Mouse (Mus musculus) heart, embryonic 16.5 days (tissue): ENCODE results near the gene Cwc15. TPM values are rescaled to one million over a fixed set of nuclear protein-coding genes. Genes with fewer than 3 reads are reported as not detected.
A peak's percentile ranks its signal among the peaks of the same experiment; 100 is the strongest.

Source experiments
- ATAC-seq: fragments of 200-750 bp; cut with Nextera tagmentation; replicated peaks from 2 replicates; pipeline ENCODE4 v1.8.0; 2017; ENCODE audit warnings: moderate number of reproducible peaks; ENCODE audit not compliant: insufficient read depth, low FRiP score; ENCODE audit errors: extremely low read depth
- H3K27ac ChIP-seq: fragments of 300-500 bp; sonication (generic); 2 replicates; pipeline ENCODE4 v1.5.1; 2014; ENCODE audit warnings: mild to moderate bottlenecking, low read length, control low read depth, moderate library complexity
- H3K27me3 ChIP-seq: fragments of 300-500 bp; sonication (generic); 2 replicates; pipeline ENCODE4 v1.6.1; 2014; ENCODE audit warnings: low read length, mixed read lengths; ENCODE audit not compliant: control insufficient read depth, insufficient read depth
- H3K36me3 ChIP-seq: fragments of 300-500 bp; sonication (generic); 2 replicates; pipeline ENCODE4 v1.6.1; 2014; ENCODE audit not compliant: control insufficient read depth, insufficient read depth
- H3K4me1 ChIP-seq: fragments of 300-500 bp; sonication (generic); 2 replicates; pipeline ENCODE4 v1.6.1; 2014; ENCODE audit warnings: low read length, mixed read lengths; ENCODE audit not compliant: control insufficient read depth, insufficient read depth
- H3K4me2 ChIP-seq: fragments of 300-500 bp; sonication (generic); 2 replicates; pipeline ENCODE4 v1.6.1; 2014; ENCODE audit warnings: low read depth, mild to moderate bottlenecking, control low read depth, low read length
- H3K4me3 ChIP-seq: fragments of 300-500 bp; sonication (generic); 2 replicates; pipeline ENCODE4 v1.5.1; 2014; ENCODE audit warnings: mild to moderate bottlenecking, control low read depth, low read length
- H3K9ac ChIP-seq: fragments of 300-500 bp; sonication (generic); 2 replicates; pipeline ENCODE4 v1.6.1; 2014; ENCODE audit warnings: low read length, control low read depth
- H3K9me3 ChIP-seq: fragments of 300-500 bp; sonication (generic); replicated peaks from 2 replicates; pipeline ENCODE4 v1.6.1; 2016; ENCODE audit warnings: low read length; ENCODE audit not compliant: control insufficient read depth
- WGBS: fragments of 180-500 bp; shearing (Covaris S2); extraction: QIAGEN DNeasy Blood & Tissue Kit; methylation state at CpG from one replicate; pipeline ENCODE4 v1.1.7; 2014; 5-methylcytosine and 5-hydroxymethylcytosine counted together
- polyA plus RNA-seq: library from polyadenylated mRNA; unstranded; fragments of >200 nt; fragmentation: Nextera tagmentation; extraction: Ambion mirVana; gene quantifications from 2 replicates; pipeline ENCODE4 v1.2.1, GENCODE M21; 2015

Cwc15 gene
- polyA plus RNA-seq, 1 experiment from 2014 or later = 116 TPM

- no peak overlapping the region for H3K9ac ChIP-seq
- H3K9me3 ChIP-seq = no peaks in the 10 kb centered on the region
- H3K4me1 ChIP-seq = peaks cover 5% of the 10 kb centered on the region; the same call in 1 of the 2 replicates
- peaks cover 30% of the 10 kb centered on the region for H3K36me3 ChIP-seq
- no peak overlapping the region for H3K4me3 ChIP-seq
- no peaks in the 10 kb centered on the region for H3K27me3 ChIP-seq
- H3K27ac ChIP-seq = peak overlapping the region; percentile 34
- WGBS = 28% methylated on average over 9 of the region's 9 CpGs
- no peak overlapping the region for H3K4me2 ChIP-seq
- peak; percentile 38 for ATAC-seq
Observed at GRCm38 (mm10) chr9:14544034-14544757, 43.8 kb downstream of the Cwc15 start.

- WGBS = 55% methylated on average over 12 of the region's 12 CpGs
- Histone ChIP-seq H3K27me3 (no peaks in the 10 kb centered on the region), H3K9me3 (no peaks in the 10 kb centered on the region), H3K4me3 (no peak overlapping the region), H3K4me1 (peaks cover 5% of the 10 kb centered on the region; the same call in 1 of the 2 replicates), H3K4me2 (no peak overlapping the region), H3K9ac (no peak overlapping the region), H3K27ac (peak overlapping the region; percentile 15; the same call in 1 of the 2 replicates), H3K36me3 (peaks cover 39% of the 10 kb centered on the region)
- no peak; the same call in 1 of the 2 replicates for ATAC-seq
Observed at GRCm38 (mm10) chr9:14547584-14548365, 47.4 kb downstream of the Cwc15 start.

DNA sequence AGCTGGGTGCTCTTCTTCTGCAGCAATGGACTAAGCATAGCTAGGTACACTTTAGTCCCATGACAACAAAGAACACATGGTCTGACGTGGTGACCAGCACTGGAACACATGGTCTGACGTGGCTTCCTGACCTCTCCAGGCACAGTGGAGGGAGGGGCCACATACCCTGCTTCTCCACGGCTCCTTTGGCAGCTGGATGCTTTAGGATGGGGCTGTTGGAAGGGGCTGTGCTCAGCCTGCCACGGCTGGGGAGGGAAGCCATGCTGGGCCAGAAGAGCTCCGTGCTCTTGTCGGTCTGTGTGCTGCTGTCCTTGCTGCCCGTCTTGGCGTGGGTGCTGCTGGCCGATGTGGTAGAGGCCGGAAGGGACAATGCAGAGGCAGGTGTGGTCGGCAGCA lies 47.9 kb downstream of the Cwc15 start:
- H3K27ac ChIP-seq = no peak overlapping the region; the same call in 1 of the 2 replicates
- 74% methylated on average over 11 of the region's 11 CpGs for whole genome bisulfite sequencing
- no peak overlapping the region for H3K4me2 ChIP-seq
- no peak overlapping the region for H3K9ac ChIP-seq
- peaks cover 5% of the 10 kb centered on the region; the same call in 1 of the 2 replicates for H3K4me1 ChIP-seq
- H3K9me3 ChIP-seq = no peaks in the 10 kb centered on the region
- no peaks in the 10 kb centered on the region for H3K27me3 ChIP-seq
- no peak overlapping the region for H3K4me3 ChIP-seq
- H3K36me3 ChIP-seq = peaks cover 39% of the 10 kb centered on the region
- no peak for ATAC-seq

DNA sequence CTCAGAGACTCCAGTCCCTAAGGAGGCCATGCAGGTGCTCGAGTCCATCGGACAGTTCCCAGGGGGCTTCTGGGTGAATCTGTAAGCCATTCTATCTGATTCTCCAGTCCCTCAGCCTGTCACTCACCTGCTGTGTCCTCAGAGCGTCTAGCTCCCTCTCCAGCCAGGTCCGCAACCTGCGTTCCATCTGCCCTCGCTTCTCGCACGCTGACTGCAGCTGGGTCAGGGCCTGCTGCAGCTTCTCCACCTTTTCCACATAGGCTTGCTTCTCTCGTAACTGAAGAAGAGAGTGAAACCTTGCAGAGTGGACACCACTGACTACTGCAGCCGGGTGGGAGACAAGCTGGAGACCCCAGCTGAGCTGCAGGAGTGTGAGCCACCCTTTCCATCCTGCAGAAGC lies 57.9 kb downstream of the Cwc15 start:
- no peak for ATAC-seq
- Histone ChIP-seq H3K9ac (no peak overlapping the region), H3K27ac (no peak overlapping the region), H3K4me2 (no peak overlapping the region), H3K4me1 (no peaks in the 10 kb centered on the region), H3K4me3 (no peak overlapping the region), H3K27me3 (no peaks in the 10 kb centered on the region), H3K36me3 (peaks cover 68% of the 10 kb centered on the region), H3K9me3 (no peaks in the 10 kb centered on the region)
- 88% methylated on average over 10 of the region's 10 CpGs for whole genome bisulfite sequencing

GRCm38 (mm10) chr9:14559430-14559829 lies 59.0 kb downstream of the Cwc15 start:
- Histone ChIP-seq H3K4me1 (no peaks in the 10 kb centered on the region), H3K9me3 (no peaks in the 10 kb centered on the region), H3K9ac (no peak overlapping the region), H3K27ac (no peak overlapping the region), H3K27me3 (no peaks in the 10 kb centered on the region), H3K4me3 (no peak overlapping the region), H3K36me3 (peaks cover 63% of the 10 kb centered on the region), H3K4me2 (no peak overlapping the region)
- WGBS = 68% methylated on average over 10 of the region's 10 CpGs
- ATAC-seq = peak; percentile 55

GRCm38 (mm10) chr9:14559996-14560395 lies 59.6 kb downstream of the Cwc15 start:
- no peak for ATAC-seq
- H3K4me2 ChIP-seq = no peak overlapping the region
- H3K27me3 ChIP-seq = no peaks in the 10 kb centered on the region
- no peaks in the 10 kb centered on the region for H3K4me1 ChIP-seq
- WGBS = 83% methylated on average over 9 of the region's 9 CpGs
- no peak overlapping the region for H3K4me3 ChIP-seq
- peaks cover 61% of the 10 kb centered on the region for H3K36me3 ChIP-seq
- no peaks in the 10 kb centered on the region for H3K9me3 ChIP-seq
- no peak overlapping the region for H3K9ac ChIP-seq
- no peak overlapping the region; the same call in 1 of the 2 replicates for H3K27ac ChIP-seq

Other genes with a start within 250 kb of the Cwc15 start
- gene Sesn3, start 225.6 kb upstream of the Cwc15 start, polyA plus RNA-seq = 9.2 and 10.1 TPM in 2 replicates
- 7.8 and 9.6 TPM in 2 replicates for gene Endod1, start 119.1 kb upstream of the Cwc15 start, polyA plus RNA-seq
- gene Kdm4d, start 135 bp upstream of the Cwc15 start, polyA plus RNA-seq = 0.12 TPM in 1 of 2 replicates, not detected in the other
- 17.8 and 19.1 TPM in 2 replicates for gene Amotl1, start 144.4 kb downstream of the Cwc15 start, polyA plus RNA-seq
- gene Piwil4, start 240.1 kb downstream of the Cwc15 start, polyA plus RNA-seq = 0.17 and 0.22 TPM in 2 replicates